Mouse (Mus musculus) CH12.LX (cell line): ENCODE data around the gene Tnik.

Experiments
- CTCF ChIP-seq, 2 experiments: IDR thresholded peaks in 1 of 2; conservative IDR thresholded peaks in 1 of 2; 2 replicates each; pipeline ENCODE4 v1.5.1; 2011 to 2012; ENCODE audit warnings: low read depth in 2 of 2, low read length in 2 of 2, improper control_type of control experiment in 1 of 2, inconsistent platforms in 1 of 2, mild to moderate bottlenecking in 1 of 2, moderate library complexity in 1 of 2
- EP300 ChIP-seq: IDR thresholded peaks from 2 replicates; pipeline ENCODE4 v1.6.1; 2011; ENCODE audit warnings: low read length, improper control_type of control experiment
- HCFC1 ChIP-seq: IDR thresholded peaks from 2 replicates; pipeline ENCODE4 v1.6.1; 2012; ENCODE audit warnings: low read depth, mild to moderate bottlenecking, inconsistent platforms, low read length, improper control_type of control experiment
- POLR2A ChIP-seq: IDR thresholded peaks from 2 replicates; pipeline ENCODE4 v1.6.1; 2011; ENCODE audit warnings: low read depth, mild to moderate bottlenecking, improper control_type of control experiment, low read length
- POLR2AphosphoS2 ChIP-seq: IDR thresholded peaks from 2 replicates; pipeline ENCODE4 v1.6.1; 2011; ENCODE audit warnings: low read depth, low read length, improper control_type of control experiment
- SMC3 ChIP-seq: IDR thresholded peaks from 2 replicates; pipeline ENCODE4 v1.6.1; 2011; ENCODE audit warnings: low read depth, low read length, improper control_type of control experiment
- USF1 ChIP-seq: IDR thresholded peaks from 2 replicates; pipeline ENCODE4 v1.6.1; 2014; ENCODE audit warnings: low read depth, mild to moderate bottlenecking, inconsistent platforms, low read length, improper control_type of control experiment
- USF2 ChIP-seq: conservative IDR thresholded peaks from 2 replicates; pipeline ENCODE4 v1.6.1; 2011; ENCODE audit warnings: low read depth, low read length, improper control_type of control experiment
- ZKSCAN1 ChIP-seq: IDR thresholded peaks from 2 replicates; pipeline ENCODE4 v1.6.1; 2012; ENCODE audit warnings: low read depth, inconsistent platforms, low read length, improper control_type of control experiment, borderline replicate concordance

DNA sequence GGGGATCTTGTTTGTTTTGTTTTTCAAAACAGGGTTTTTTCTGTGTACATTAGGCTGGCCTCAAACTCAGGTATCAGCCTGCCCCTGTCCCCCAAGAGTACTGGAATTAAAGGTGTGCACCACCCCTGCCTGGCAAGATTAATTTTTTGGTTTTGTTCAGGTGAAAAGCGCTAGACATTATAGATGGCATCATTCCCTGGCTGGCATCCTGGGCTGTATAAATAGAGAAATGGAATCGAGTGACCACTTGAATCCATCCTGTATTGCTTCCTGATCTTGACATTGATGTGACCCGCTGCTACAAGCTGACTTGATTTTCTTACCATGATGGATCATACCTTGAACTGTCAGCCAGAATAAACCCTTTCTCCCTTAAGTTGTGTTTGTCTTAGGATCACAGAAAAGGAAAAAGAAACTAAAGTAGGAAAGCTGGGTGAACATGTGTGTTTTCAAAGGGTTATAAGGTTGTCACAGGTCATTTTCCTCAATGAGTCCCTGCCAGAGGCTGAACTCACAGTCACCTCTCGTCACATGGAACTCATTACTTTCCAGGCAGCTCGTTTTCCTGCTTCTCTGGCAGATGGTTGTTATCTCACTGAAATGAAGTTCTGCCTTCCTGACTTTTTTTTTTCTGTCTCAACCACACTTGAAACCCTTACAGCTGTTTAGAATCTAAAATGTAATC, 100.6 kb downstream of the Tnik start:
- TF ChIP-seq HCFC1 (no peak), POLR2AphosphoS2 (no peak), CTCF (conservative IDR thresholded peaks at IDR 0.05 in 1 of 2, IDR thresholded peaks at IDR 0.05 in 1 of 2; ENCODE audit: low read depth in 2 of 2, low read length in 2 of 2) (no peak), EP300 (no peak), POLR2A (no peak), SMC3 (no peak), USF1 (no peak), USF2 (no peak), ZKSCAN1 (no peak)
